Mouse (Mus musculus) gastrocnemius, postnatal 10 days (tissue): Measurements from ENCODE around the gene Slc8a1. TPM values are rescaled to one million over a fixed set of nuclear protein-coding genes. Genes with fewer than 3 reads are reported as not detected.

Experiments
- DNase-seq: peaks from one replicate; pipeline ENCODE4 v3.0.0; 2021; ENCODE audit warnings: mixed read lengths
- total RNA-seq, 2 experiments: library from RNA; stranded (reverse); gene quantifications; 2 replicates each; pipeline ENCODE4 v1.2.3; 2021

Gene Slc8a1
- total RNA-seq, 2 experiments from 2014 or later = 22.4 to 29.0 TPM

GRCm38 (mm10) chr17:81504040-81504439 is 234.1 kb downstream of the Slc8a1 start:
- DNase-seq = no peak

GRCm38 (mm10) chr17:81502732-81503131 is 235.4 kb downstream of the Slc8a1 start:
- no peak for DNase-seq

- no peak for DNase-seq
These were observed 237.3 kb downstream of the Slc8a1 start for GRCm38 (mm10) chr17:81500686-81501407.

GRCm38 (mm10) chr17:81497919-81498318 is 240.3 kb downstream of the Slc8a1 start:
- no peak for DNase-seq

GRCm38 (mm10) chr17:81496616-81497015 is 241.6 kb downstream of the Slc8a1 start:
- DNase-seq = no peak

- peak; percentile 23 for DNase-seq
These were observed 245.8 kb downstream of the Slc8a1 start for GRCm38 (mm10) chr17:81492216-81492865.

GRCm38 (mm10) chr17:81486388-81486787 is 251.8 kb downstream of the Slc8a1 start:
- DNase-seq = no peak

GRCm38 (mm10) chr17:81481843-81482490 is 256.2 kb downstream of the Slc8a1 start:
- DNase-seq = peak; percentile 62

- DNase-seq = peak; percentile 59
These were observed 257.6 kb downstream of the Slc8a1 start for GRCm38 (mm10) chr17:81480351-81481161.

- DNase-seq = no peak
These were observed 258.4 kb downstream of the Slc8a1 start for GRCm38 (mm10) chr17:81479807-81480206.

- DNase-seq = no peak
These were observed 260.8 kb downstream of the Slc8a1 start for GRCm38 (mm10) chr17:81477420-81477819.

GRCm38 (mm10) chr17:81473363-81473762 is 264.8 kb downstream of the Slc8a1 start:
- DNase-seq = no peak

GRCm38 (mm10) chr17:81468941-81469340 is 269.2 kb downstream of the Slc8a1 start:
- no peak for DNase-seq

- no peak for DNase-seq
These were observed 278.8 kb downstream of the Slc8a1 start for GRCm38 (mm10) chr17:81459379-81459778.

GRCm38 (mm10) chr17:81455977-81456376 is 282.2 kb downstream of the Slc8a1 start:
- no peak for DNase-seq

- no peak for DNase-seq
These were observed 282.9 kb downstream of the Slc8a1 start for GRCm38 (mm10) chr17:81455269-81455668.

GRCm38 (mm10) chr17:81441463-81441862 is 296.7 kb downstream of the Slc8a1 start, which contains the start of gene Gm11096:
Gm11096 (plus strand) TSS chr17:81441763.
- no peak for DNase-seq

- DNase-seq = no peak
These were observed 305.0 kb downstream of the Slc8a1 start for GRCm38 (mm10) chr17:81433148-81433547.

- DNase-seq = no peak
These were observed 305.4 kb downstream of the Slc8a1 start for GRCm38 (mm10) chr17:81432733-81433132.

GRCm38 (mm10) chr17:81427245-81427644 is 310.9 kb downstream of the Slc8a1 start:
- DNase-seq = no peak

- no peak for DNase-seq
These were observed 313.8 kb downstream of the Slc8a1 start for GRCm38 (mm10) chr17:81424256-81424912.
